Mouse (Mus musculus): ENCODE results near the gene Snhg11. TPM values are rescaled to one million over a fixed set of nuclear protein-coding genes. Genes with fewer than 3 reads are reported as not detected.

Snhg11 gene
- polyA plus RNA-seq, 1 experiment from 2014 or later = 2.9 TPM

- Histone ChIP-seq H3K9me3 (no peaks in the 10 kb centered on the region), H3K36me3 (peaks cover 59% of the 10 kb centered on the region)
Measured at GRCm38 (mm10) chr2:158356121-158356520, 19.3 kb upstream of the Snhg11 start.

GRCm38 (mm10) chr2:158359757-158360620 is 15.4 kb upstream of the Snhg11 start:
- WGBS = 51% methylated on average over 12 of the region's 12 CpGs
- peaks cover 52% of the 10 kb centered on the region for H3K36me3 ChIP-seq

More at GRCm38 (mm10) chr2:158356121-158356520, 19.3 kb upstream of the Snhg11 start:
- no peak for ATAC-seq (ENCODE audit: borderline replicate concordance, extremely low read depth, low FRiP score, low TSS enrichment)
- no peak overlapping the region for H3K4me2 ChIP-seq
- H3K27ac ChIP-seq = no peak overlapping the region
- 89% methylated on average over 5 of the region's 5 CpGs for WGBS
- no peak overlapping the region for H3K4me3 ChIP-seq
- no peaks in the 10 kb centered on the region for H3K27me3 ChIP-seq
- H3K9ac ChIP-seq = no peak overlapping the region
- peaks cover 21% of the 10 kb centered on the region for H3K4me1 ChIP-seq

GRCm38 (mm10) chr2:158360873-158361677 is 14.4 kb upstream of the Snhg11 start:
- Histone ChIP-seq H3K27me3 (no peaks in the 10 kb centered on the region), H3K4me2 (peak overlapping the region; percentile 67), H3K4me1 (peaks cover 25% of the 10 kb centered on the region), H3K9ac (peak overlapping the region; percentile 73), H3K27ac (peak overlapping the region; percentile 77), H3K4me3 (peak overlapping the region; percentile 66), H3K9me3 (no peaks in the 10 kb centered on the region), H3K36me3 (peaks cover 41% of the 10 kb centered on the region)
- under 1% methylated on average over 41 of the region's 41 CpGs for WGBS
- peak; percentile 91 for ATAC-seq (ENCODE audit: borderline replicate concordance, extremely low read depth, low FRiP score, low TSS enrichment)

More at GRCm38 (mm10) chr2:158359757-158360620, 15.4 kb upstream of the Snhg11 start:
- Histone ChIP-seq H3K4me1 (peaks cover 25% of the 10 kb centered on the region), H3K4me3 (peak overlapping the region; percentile 66), H3K27ac (peak overlapping the region; percentile 77; the same call in 1 of the 2 replicates), H3K9me3 (no peaks in the 10 kb centered on the region), H3K27me3 (no peaks in the 10 kb centered on the region), H3K4me2 (peak overlapping the region; percentile 67), H3K9ac (peak overlapping the region; percentile 73)
- no peak for ATAC-seq (ENCODE audit: borderline replicate concordance, extremely low read depth, low FRiP score, low TSS enrichment)

DNA sequence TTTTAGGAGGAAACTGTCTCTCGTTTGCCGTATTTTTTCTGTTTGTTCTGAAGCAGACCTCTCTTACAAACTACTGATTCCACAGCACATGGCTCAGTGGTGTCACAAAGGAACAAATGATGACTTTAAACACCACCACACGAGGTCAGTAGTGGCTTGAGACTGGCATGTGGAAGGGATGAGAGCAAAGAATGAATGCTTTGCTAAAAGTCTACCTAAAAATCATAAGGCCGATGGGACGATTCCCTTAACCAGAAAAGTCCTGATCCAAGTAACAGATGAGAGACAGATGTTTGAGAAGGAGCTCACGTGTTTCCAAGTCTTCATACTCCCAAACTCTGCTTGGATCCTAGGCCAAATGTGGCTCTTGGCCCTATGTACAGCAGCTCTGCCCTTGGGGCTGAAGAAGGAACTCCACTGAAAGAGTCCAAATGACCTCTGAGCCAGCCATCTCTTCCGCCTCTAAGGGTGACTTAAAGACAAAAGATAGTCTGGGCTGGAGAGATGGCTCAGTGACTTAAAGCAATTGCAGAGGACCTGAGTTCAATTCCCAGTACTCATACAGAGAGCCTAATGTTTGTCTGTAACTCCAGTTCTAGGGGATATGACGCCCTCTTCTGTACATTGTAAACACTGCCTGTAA is 13.6 kb upstream of the Snhg11 start:
- no peak overlapping the region for H3K27ac ChIP-seq
- WGBS = 37% methylated on average over 8 of the region's 8 CpGs
- peak; percentile 65; the same call in 1 of the 2 replicates for ATAC-seq (ENCODE audit: borderline replicate concordance, extremely low read depth, low FRiP score, low TSS enrichment)

DNA sequence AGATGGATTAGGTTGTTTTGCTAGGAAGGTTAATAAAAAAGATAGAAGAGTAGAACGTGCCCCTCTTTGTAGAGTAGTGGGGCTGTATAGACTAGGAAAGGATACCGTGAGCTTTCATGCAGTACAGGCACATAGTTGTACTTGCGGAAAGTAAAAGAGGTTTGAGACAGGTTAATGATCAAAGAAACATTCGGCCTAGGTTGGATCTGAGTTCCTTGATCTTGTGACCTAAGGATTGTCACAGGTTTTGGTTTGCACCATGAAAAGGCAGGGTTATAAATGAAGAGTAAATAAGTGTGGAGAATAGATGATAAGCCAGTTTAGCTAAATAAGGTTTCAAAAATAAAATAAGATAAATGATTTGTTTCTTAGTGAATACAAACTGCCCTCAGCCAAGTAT is 11.3 kb upstream of the Snhg11 start:
- Histone ChIP-seq H3K27me3 (no peaks in the 10 kb centered on the region), H3K9ac (no peak overlapping the region), H3K4me3 (no peak overlapping the region), H3K4me2 (no peak overlapping the region), H3K4me1 (peaks cover 16% of the 10 kb centered on the region), H3K27ac (no peak overlapping the region), H3K9me3 (no peaks in the 10 kb centered on the region), H3K36me3 (peaks cover 10% of the 10 kb centered on the region)
- 80% methylated on average over 4 of the region's 4 CpGs for WGBS
- ATAC-seq (ENCODE audit: borderline replicate concordance, extremely low read depth, low FRiP score, low TSS enrichment) = no peak

More for the DNA sequence above, 13.6 kb upstream of the Snhg11 start:
- Histone ChIP-seq H3K9ac (no peak overlapping the region), H3K36me3 (peaks cover 33% of the 10 kb centered on the region), H3K4me3 (peak overlapping the region; percentile 66), H3K9me3 (no peaks in the 10 kb centered on the region), H3K4me1 (peaks cover 25% of the 10 kb centered on the region), H3K27me3 (no peaks in the 10 kb centered on the region), H3K4me2 (peak overlapping the region; percentile 67; the same call in 1 of the 2 replicates)

- H3K27me3 ChIP-seq = no peaks in the 10 kb centered on the region
- H3K36me3 ChIP-seq = no peaks in the 10 kb centered on the region
- no peak overlapping the region for H3K4me2 ChIP-seq
- H3K27ac ChIP-seq = no peak overlapping the region
- no peak overlapping the region for H3K4me3 ChIP-seq
- ATAC-seq (ENCODE audit: borderline replicate concordance, extremely low read depth, low FRiP score, low TSS enrichment) = no peak
- no peaks in the 10 kb centered on the region for H3K9me3 ChIP-seq
- H3K9ac ChIP-seq = no peak overlapping the region
- H3K4me1 ChIP-seq = peaks cover 9% of the 10 kb centered on the region
- 71% methylated on average over 12 of the region's 12 CpGs for WGBS
Measured at GRCm38 (mm10) chr2:158365099-158365850, 10.2 kb upstream of the Snhg11 start.

GRCm38 (mm10) chr2:158367654-158368053 is 7.8 kb upstream of the Snhg11 start:
- Histone ChIP-seq H3K36me3 (no peaks in the 10 kb centered on the region), H3K27me3 (no peaks in the 10 kb centered on the region), H3K4me1 (peaks cover 7% of the 10 kb centered on the region; the same call in 1 of the 2 replicates), H3K27ac (no peak overlapping the region), H3K4me3 (no peak overlapping the region), H3K4me2 (no peak overlapping the region), H3K9me3 (no peaks in the 10 kb centered on the region), H3K9ac (no peak overlapping the region)
- 73% methylated on average over 5 of the region's 5 CpGs for WGBS
- no peak for ATAC-seq (ENCODE audit: borderline replicate concordance, extremely low read depth, low FRiP score, low TSS enrichment)

DNA sequence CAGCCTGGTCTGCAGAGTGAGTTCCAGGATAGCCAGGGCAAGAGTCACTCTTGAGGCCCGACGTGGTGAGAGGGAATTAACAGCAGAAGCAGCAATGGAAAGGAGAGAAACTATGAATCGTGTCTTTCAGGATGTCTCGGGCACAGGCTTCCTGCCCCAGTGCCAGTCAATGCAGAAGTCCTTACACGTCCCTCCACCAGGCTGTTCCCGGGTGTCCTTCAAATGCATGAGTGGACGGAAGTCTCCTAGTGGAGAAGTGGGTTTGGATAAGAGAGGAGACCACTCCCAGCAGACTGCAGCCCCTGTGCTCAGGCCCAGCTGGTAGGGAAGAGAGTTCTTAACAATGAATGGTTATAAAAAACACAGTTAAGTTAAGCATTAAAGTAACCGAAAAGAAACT is 7.1 kb upstream of the Snhg11 start:
- H3K4me3 ChIP-seq = no peak overlapping the region
- peaks cover 13% of the 10 kb centered on the region for H3K4me1 ChIP-seq
- H3K4me2 ChIP-seq = no peak overlapping the region
- no peaks in the 10 kb centered on the region for H3K27me3 ChIP-seq
- no peaks in the 10 kb centered on the region for H3K36me3 ChIP-seq
- no peak for ATAC-seq (ENCODE audit: borderline replicate concordance, extremely low read depth, low FRiP score, low TSS enrichment)
- no peak overlapping the region for H3K27ac ChIP-seq
- 85% methylated on average over 8 of the region's 8 CpGs for WGBS
- no peaks in the 10 kb centered on the region for H3K9me3 ChIP-seq
- no peak overlapping the region for H3K9ac ChIP-seq

DNA sequence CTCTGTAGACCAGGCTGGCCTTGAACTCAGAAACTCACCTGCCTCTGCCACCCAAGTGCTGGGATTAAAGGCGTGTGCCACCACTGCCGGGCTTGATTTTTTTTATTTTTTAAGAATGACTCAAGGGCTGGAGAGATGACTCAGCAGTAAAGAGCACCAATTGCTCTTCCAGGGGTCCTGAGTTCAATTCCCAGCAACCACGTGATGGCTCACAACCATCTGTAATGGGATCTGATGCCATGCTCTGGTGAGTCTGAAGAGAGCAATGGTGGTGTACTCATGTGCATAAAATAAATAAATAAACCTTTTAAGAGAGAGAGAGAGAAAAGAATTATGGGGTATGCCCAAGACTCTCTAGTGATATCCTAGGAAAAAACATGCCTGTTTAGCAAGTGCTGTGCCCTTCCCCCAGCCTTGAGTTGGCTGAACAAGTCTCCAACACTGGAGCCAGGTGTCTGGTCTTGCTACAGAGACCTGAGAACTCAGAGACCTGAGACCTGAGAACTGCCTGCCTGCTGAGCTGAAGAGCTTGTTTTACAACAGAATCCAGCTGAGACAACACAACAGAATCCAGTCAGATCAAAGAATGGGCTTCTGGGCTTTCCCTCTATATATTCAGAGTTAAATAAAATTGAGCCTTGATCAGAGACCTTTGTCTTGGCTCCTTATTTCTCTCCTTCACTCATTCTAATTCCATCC is 5.8 kb upstream of the Snhg11 start:
- Histone ChIP-seq H3K36me3 (no peaks in the 10 kb centered on the region), H3K9me3 (no peaks in the 10 kb centered on the region), H3K27ac (no peak overlapping the region), H3K27me3 (peaks cover 3% of the 10 kb centered on the region; the same call in 1 of the 2 replicates), H3K9ac (no peak overlapping the region), H3K4me1 (peaks cover 18% of the 10 kb centered on the region), H3K4me3 (no peak overlapping the region), H3K4me2 (no peak overlapping the region)
- no peak for ATAC-seq (ENCODE audit: borderline replicate concordance, extremely low read depth, low FRiP score, low TSS enrichment)
- WGBS = 74% methylated on average over 3 of the region's 3 CpGs

GRCm38 (mm10) chr2:158370173-158370550 is 5.3 kb upstream of the Snhg11 start:
- Histone ChIP-seq H3K4me3 (no peak overlapping the region), H3K36me3 (no peaks in the 10 kb centered on the region), H3K9ac (no peak overlapping the region), H3K27ac (no peak overlapping the region), H3K4me2 (no peak overlapping the region), H3K27me3 (peaks cover 8% of the 10 kb centered on the region), H3K4me1 (peaks cover 21% of the 10 kb centered on the region), H3K9me3 (no peaks in the 10 kb centered on the region)
- WGBS = 18% methylated on average over 5 of the region's 5 CpGs
- ATAC-seq (ENCODE audit: borderline replicate concordance, extremely low read depth, low FRiP score, low TSS enrichment) = no peak
